Mouse (Mus musculus): ENCODE results near the gene Nalcn. TPM values are rescaled to one million over a fixed set of nuclear protein-coding genes. Genes with fewer than 3 reads are reported as not detected.

The Nalcn gene
- polyA plus RNA-seq, 1 experiment from 2014 or later = 4.2 TPM

DNA sequence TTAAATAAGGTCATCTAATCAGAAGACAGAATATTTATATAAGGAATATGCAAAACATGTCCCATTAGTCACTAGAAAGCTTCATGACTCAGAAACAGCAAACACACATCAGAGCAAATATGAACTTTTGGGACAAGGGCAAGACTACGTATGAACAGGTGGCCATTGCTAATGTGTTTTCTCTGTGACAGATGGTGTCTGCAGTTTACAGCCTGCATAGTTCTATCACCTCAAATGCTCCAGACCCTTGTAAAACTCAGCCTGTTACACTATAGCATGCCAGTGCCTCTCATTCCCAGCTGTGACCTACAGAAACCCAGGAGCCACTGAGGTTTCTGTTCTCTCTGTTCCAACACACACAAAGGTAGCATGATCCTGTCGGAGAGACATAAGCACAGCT lies 91.3 kb downstream of the Nalcn start:
- Histone ChIP-seq H3K27me3 (ENCODE audit: control insufficient read depth, insufficient read depth, low read length) (no peaks in the 10 kb centered on the region), H3K4me3 (ENCODE audit: low read depth, low read length) (no peak overlapping the region), H3K4me1 (replicated peaks; ENCODE audit: control insufficient read depth, insufficient read depth, low read length) (0 out of 2 replicates have a peak, but pooled peaks cover 2% of the 10 kb centered on the region), H3K9ac (ENCODE audit: low read length) (no peak overlapping the region), H3K36me3 (ENCODE audit: control insufficient read depth, insufficient read depth, low read length) (no peaks in the 10 kb centered on the region), H3K27ac (ENCODE audit: low read depth, low read length) (no peak overlapping the region), H3K9me3 (ENCODE audit: control insufficient read depth, low read length) (no peaks in the 10 kb centered on the region), H3K4me2 (ENCODE audit: low read depth, low read length, severe bottlenecking) (no peak overlapping the region)
- DNase-seq (ENCODE audit: low spot score) = no peak
- WGBS = 77% methylated on average over 2 of the region's 2 CpGs
- no peak for ATAC-seq (replicated peaks; ENCODE audit: low FRiP score)

GRCm38 (mm10) chr14:123533000-123533399 lies 93.9 kb downstream of the Nalcn start:
- Histone ChIP-seq H3K36me3 (ENCODE audit: control insufficient read depth, insufficient read depth, low read length) (no peaks in the 10 kb centered on the region), H3K9me3 (ENCODE audit: control insufficient read depth, low read length) (no peaks in the 10 kb centered on the region), H3K4me2 (ENCODE audit: low read depth, low read length, severe bottlenecking) (no peak overlapping the region), H3K4me3 (ENCODE audit: low read depth, low read length) (no peak overlapping the region), H3K27ac (ENCODE audit: low read depth, low read length) (no peak overlapping the region), H3K27me3 (ENCODE audit: control insufficient read depth, insufficient read depth, low read length) (no peaks in the 10 kb centered on the region), H3K9ac (ENCODE audit: low read length) (no peak overlapping the region), H3K4me1 (replicated peaks; ENCODE audit: control insufficient read depth, insufficient read depth, low read length) (0 out of 2 replicates have a peak, but pooled peaks cover 2% of the 10 kb centered on the region)
- 83% methylated on average over 1 of the region's 1 CpGs for WGBS
- DNase-seq (ENCODE audit: low spot score) (no peak), ATAC-seq (replicated peaks; ENCODE audit: low FRiP score) (no peak)

DNA sequence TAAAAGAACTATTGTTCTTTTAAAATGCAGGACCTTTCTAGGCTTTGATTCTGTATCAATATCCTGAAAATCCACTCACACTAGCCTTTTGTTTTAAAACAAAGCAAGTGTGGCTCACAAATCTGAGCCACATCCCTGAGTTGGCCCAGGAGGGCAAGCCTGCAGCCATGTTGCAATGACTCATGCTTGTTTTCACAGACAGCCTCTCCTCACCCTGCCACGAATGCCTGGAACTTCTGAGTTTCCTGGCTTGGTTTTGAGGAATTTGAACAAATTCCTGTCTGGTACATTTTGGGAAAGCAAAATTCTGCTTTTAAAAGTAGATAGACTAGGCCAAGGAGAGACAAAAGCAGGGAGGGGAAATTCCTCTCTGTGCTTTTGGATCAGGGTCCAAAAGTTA lies 95.7 kb downstream of the Nalcn start:
- H3K36me3 ChIP-seq (ENCODE audit: control insufficient read depth, insufficient read depth, low read length) = no peaks in the 10 kb centered on the region
- DNase-seq (ENCODE audit: low spot score) (peak; percentile 52), ATAC-seq (replicated peaks; ENCODE audit: low FRiP score) (peak; percentile 49; the same call in 1 of the 2 replicates)
- H3K9ac ChIP-seq (ENCODE audit: low read length) = no peak overlapping the region
- no peaks in the 10 kb centered on the region for H3K9me3 ChIP-seq (ENCODE audit: control insufficient read depth, low read length)
- no peak overlapping the region for H3K4me2 ChIP-seq (ENCODE audit: low read depth, low read length, severe bottlenecking)
- 9% methylated on average over 1 of the region's 1 CpGs for WGBS
- H3K4me1 ChIP-seq (replicated peaks; ENCODE audit: control insufficient read depth, insufficient read depth, low read length) = 0 out of 2 replicates have a peak, but pooled peaks cover 2% of the 10 kb centered on the region
- no peak overlapping the region for H3K27ac ChIP-seq (ENCODE audit: low read depth, low read length)
- H3K4me3 ChIP-seq (ENCODE audit: low read depth, low read length) = no peak overlapping the region
- H3K27me3 ChIP-seq (ENCODE audit: control insufficient read depth, insufficient read depth, low read length) = no peaks in the 10 kb centered on the region

DNA sequence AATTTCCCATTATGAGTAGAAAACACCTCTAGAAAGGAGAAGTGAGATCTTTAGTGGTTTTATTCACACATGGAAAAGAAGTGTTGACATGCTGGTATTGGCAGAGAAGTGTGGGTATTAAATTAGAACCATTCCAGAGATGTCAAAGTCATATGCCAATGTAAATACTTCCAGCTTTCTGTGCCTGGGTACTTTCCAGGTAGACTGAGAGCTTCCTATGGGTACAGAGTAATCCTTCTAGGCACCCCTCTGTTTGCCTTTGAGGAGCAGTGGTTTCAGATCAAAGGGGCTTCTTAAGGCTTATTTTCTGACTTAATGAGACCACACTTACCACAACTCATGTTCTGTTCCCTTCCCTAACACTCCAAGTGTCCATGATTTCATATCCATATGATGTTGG lies 97.8 kb downstream of the Nalcn start:
- ATAC-seq (replicated peaks; ENCODE audit: low FRiP score) (no peak), DNase-seq (ENCODE audit: low spot score) (no peak)
- Histone ChIP-seq H3K4me1 (replicated peaks; ENCODE audit: control insufficient read depth, insufficient read depth, low read length) (0 out of 2 replicates have a peak, but pooled peaks cover 2% of the 10 kb centered on the region), H3K36me3 (ENCODE audit: control insufficient read depth, insufficient read depth, low read length) (no peaks in the 10 kb centered on the region), H3K9ac (ENCODE audit: low read length) (no peak overlapping the region), H3K4me2 (ENCODE audit: low read depth, low read length, severe bottlenecking) (no peak overlapping the region), H3K4me3 (ENCODE audit: low read depth, low read length) (no peak overlapping the region), H3K27ac (ENCODE audit: low read depth, low read length) (no peak overlapping the region), H3K9me3 (ENCODE audit: control insufficient read depth, low read length) (no peaks in the 10 kb centered on the region), H3K27me3 (ENCODE audit: control insufficient read depth, insufficient read depth, low read length) (no peaks in the 10 kb centered on the region)

DNA sequence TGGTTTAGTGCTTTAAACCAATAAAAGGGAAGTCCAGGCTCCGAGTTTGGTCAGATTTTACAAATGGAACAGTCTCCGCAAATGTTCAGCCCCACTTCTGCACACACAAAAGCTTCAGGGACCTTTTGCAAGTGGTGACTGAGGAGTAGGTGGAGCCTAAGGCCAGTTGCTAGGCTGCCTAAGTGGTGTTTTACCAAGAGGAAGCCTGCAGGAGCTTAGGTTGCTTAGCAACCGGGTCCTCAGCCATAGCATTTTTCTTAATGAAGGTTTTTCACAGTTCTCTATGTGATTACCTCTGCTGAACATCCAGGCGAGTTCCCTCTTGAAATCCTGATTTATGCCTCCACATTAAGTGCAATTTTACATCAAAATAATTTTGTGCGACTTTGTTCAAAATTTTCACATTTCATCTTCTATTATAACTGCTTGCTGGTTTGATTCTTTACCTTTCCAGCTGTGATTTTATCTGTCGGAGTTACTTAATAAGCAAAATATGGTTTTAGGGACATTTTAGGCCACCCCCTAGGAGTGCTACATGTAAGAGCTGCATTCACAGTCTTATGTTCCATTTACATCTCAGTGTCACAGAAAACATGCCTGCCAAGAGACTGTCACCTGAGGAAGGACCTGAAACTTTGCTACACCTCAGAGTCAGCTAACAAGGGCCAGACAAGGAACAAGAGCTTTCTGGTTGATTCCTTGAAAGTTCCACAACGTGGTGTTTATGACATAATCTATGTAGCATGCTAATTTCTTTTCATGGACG lies 113.4 kb downstream of the Nalcn start:
- Histone ChIP-seq H3K27ac (ENCODE audit: low read depth, low read length) (peak overlapping the region; percentile 21), H3K9ac (ENCODE audit: low read length) (no peak overlapping the region), H3K4me2 (ENCODE audit: low read depth, low read length, severe bottlenecking) (no peak overlapping the region; the same call in 1 of the 2 replicates), H3K4me1 (replicated peaks; ENCODE audit: control insufficient read depth, insufficient read depth, low read length) (0 out of 2 replicates have a peak, but pooled peaks cover 3% of the 10 kb centered on the region), H3K4me3 (ENCODE audit: low read depth, low read length) (no peak overlapping the region), H3K36me3 (ENCODE audit: control insufficient read depth, insufficient read depth, low read length) (no peaks in the 10 kb centered on the region), H3K27me3 (ENCODE audit: control insufficient read depth, insufficient read depth, low read length) (no peaks in the 10 kb centered on the region), H3K9me3 (ENCODE audit: control insufficient read depth, low read length) (no peaks in the 10 kb centered on the region)
- peak; percentile 99 for ATAC-seq (replicated peaks; ENCODE audit: low FRiP score)
- WGBS = 17% methylated on average over 8 of the region's 8 CpGs
- peak; percentile 83 for DNase-seq (ENCODE audit: low spot score)

- Histone ChIP-seq H3K27me3 (ENCODE audit: control insufficient read depth, insufficient read depth, low read length) (no peaks in the 10 kb centered on the region), H3K36me3 (ENCODE audit: control insufficient read depth, insufficient read depth, low read length) (no peaks in the 10 kb centered on the region), H3K9me3 (ENCODE audit: control insufficient read depth, low read length) (no peaks in the 10 kb centered on the region), H3K9ac (ENCODE audit: low read length) (no peak overlapping the region), H3K27ac (ENCODE audit: low read depth, low read length) (peak overlapping the region; percentile 21), H3K4me2 (ENCODE audit: low read depth, low read length, severe bottlenecking) (no peak overlapping the region), H3K4me1 (replicated peaks; ENCODE audit: control insufficient read depth, insufficient read depth, low read length) (0 out of 2 replicates have a peak, but pooled peaks cover 3% of the 10 kb centered on the region), H3K4me3 (ENCODE audit: low read depth, low read length) (no peak overlapping the region)
- ATAC-seq (replicated peaks; ENCODE audit: low FRiP score) (peak; percentile 73), DNase-seq (ENCODE audit: low spot score) (no peak)
- 39% methylated on average over 2 of the region's 2 CpGs for WGBS
Observed at GRCm38 (mm10) chr14:123512923-123513322, 114.0 kb downstream of the Nalcn start.

DNA sequence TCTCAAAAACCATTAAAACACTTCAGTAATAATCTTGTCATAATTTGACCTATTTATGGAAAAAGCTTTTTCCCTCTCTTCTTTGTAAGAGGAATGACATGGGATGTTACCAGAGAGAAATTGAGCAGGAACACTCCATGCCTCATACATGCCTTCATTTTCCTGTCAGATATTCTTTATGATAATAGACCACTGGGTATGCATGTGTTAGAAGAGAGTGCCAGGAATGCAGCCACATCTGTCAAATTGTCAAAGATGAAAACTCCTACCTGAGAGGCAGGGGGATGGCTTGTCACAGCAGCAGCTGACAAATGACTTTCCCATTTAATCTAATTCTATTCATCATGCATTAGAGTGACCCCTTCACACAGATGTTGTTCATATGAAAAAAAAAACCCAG lies 131.4 kb downstream of the Nalcn start:
- H3K27ac ChIP-seq (ENCODE audit: low read depth, low read length) = no peak overlapping the region
- DNase-seq (ENCODE audit: low spot score) (no peak), ATAC-seq (replicated peaks; ENCODE audit: low FRiP score) (no peak)

DNA sequence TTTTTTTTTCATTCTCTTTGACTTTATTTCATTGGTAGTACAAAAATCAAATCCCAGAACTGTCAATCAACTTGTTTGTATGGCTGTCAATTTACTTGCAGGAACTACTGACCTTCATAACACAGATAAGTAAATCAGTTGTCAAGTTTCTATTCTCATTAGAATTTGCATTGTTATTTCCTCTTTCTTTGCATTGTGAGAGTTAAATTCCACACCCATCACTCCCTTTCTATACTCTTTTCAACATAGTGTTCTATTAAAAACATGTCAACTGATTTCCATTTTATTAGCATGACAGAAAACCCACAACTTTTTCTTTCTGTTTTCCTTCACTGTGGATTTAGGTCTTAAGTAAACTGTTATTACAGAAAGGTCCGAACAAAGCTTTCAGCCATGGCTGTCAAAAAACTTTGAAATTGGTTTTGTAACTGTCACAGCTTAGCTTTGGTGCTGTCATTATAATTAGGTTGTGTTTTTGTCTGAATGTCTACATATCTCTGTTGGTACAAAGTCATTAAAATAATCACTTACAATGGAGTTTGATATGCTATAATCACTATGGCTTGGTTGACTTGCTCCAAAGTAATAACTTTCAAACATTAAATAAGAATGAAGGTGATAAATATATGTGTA lies 138.3 kb downstream of the Nalcn start:
- no peaks in the 10 kb centered on the region for H3K27me3 ChIP-seq (ENCODE audit: control insufficient read depth, insufficient read depth, low read length)
- ATAC-seq (replicated peaks; ENCODE audit: low FRiP score) (no peak), DNase-seq (ENCODE audit: low spot score) (no peak)
- H3K9me3 ChIP-seq (ENCODE audit: control insufficient read depth, low read length) = no peaks in the 10 kb centered on the region
- no peak overlapping the region for H3K4me3 ChIP-seq (ENCODE audit: low read depth, low read length)
- H3K9ac ChIP-seq (ENCODE audit: low read length) = no peak overlapping the region
- no peaks in the 10 kb centered on the region for H3K36me3 ChIP-seq (ENCODE audit: control insufficient read depth, insufficient read depth, low read length)
- H3K4me2 ChIP-seq (ENCODE audit: low read depth, low read length, severe bottlenecking) = no peak overlapping the region
- H3K27ac ChIP-seq (ENCODE audit: low read depth, low read length) = no peak overlapping the region
- 70% methylated on average over 1 of the region's 1 CpGs for WGBS
- no peaks in the 10 kb centered on the region for H3K4me1 ChIP-seq (replicated peaks; ENCODE audit: control insufficient read depth, insufficient read depth, low read length)

More for the DNA sequence above, 131.4 kb downstream of the Nalcn start:
- no peaks in the 10 kb centered on the region for H3K36me3 ChIP-seq (ENCODE audit: control insufficient read depth, insufficient read depth, low read length)
- H3K4me1 ChIP-seq (replicated peaks; ENCODE audit: control insufficient read depth, insufficient read depth, low read length) = no peaks in the 10 kb centered on the region
- no peaks in the 10 kb centered on the region for H3K9me3 ChIP-seq (ENCODE audit: control insufficient read depth, low read length)
- no peak overlapping the region for H3K9ac ChIP-seq (ENCODE audit: low read length)
- H3K4me2 ChIP-seq (ENCODE audit: low read depth, low read length, severe bottlenecking) = no peak overlapping the region
- no peaks in the 10 kb centered on the region for H3K27me3 ChIP-seq (ENCODE audit: control insufficient read depth, insufficient read depth, low read length)
- no peak overlapping the region for H3K4me3 ChIP-seq (ENCODE audit: low read depth, low read length)

Measured in forebrain, embryonic 11.5 days (tissue).